In genomic region chr10:79958140-79958816, GRCm38 (mm10) we compare ENCODE assay signal across 8 mouse cellular contexts. TPM values are rescaled to one million over a fixed set of nuclear protein-coding genes. Genes with fewer than 3 reads are reported as not detected.
DNase-seq lines count a peak whose midpoint lies in the region; ATAC-seq and TF ChIP-seq lines count a peak whose summit lies in the region.

No protein-coding gene starts in this region.

- TF ChIP-seq CTCF in MEL (IDR thresholded peaks at IDR 0.05 in 2 of 3, conservative IDR thresholded peaks at IDR 0.05 in 1 of 3; ENCODE audit: control insufficient read depth in 1 of 3, insufficient read depth in 1 of 3, low read depth in 2 of 3, low read length in 3 of 3, poor library complexity in 1 of 3, severe bottlenecking in 1 of 3), result peak; percentile 89 to 96 (median 95)
- peak; percentile 99 for TF ChIP-seq CTCF in lung, postnatal 0 days (IDR thresholded peaks at IDR 0.05)

- H3K9me3 ChIP-seq in MEL (replicated peaks; ENCODE audit: insufficient read depth, low read length), result no peaks in the 10 kb centered on the region
- no peaks in the 10 kb centered on the region for H3K9me3 ChIP-seq in forebrain, embryonic 12.5 days
- H3K9me3 ChIP-seq in lung, postnatal 0 days (ENCODE audit: low read length), result no peaks in the 10 kb centered on the region

- peaks cover 0 to 12% of the 10 kb centered on the region in 2 experiments; a peak in 3 of 4 replicates for H3K4me1 ChIP-seq in MEL (ENCODE audit: control insufficient read depth in 1 of 2, insufficient read depth in 2 of 2, low read length in 2 of 2)
- no peaks in the 10 kb centered on the region for H3K4me1 ChIP-seq in brown adipose tissue, adult 24 weeks (ENCODE audit: control insufficient read depth, insufficient read depth, insufficient read length, low read length)
- H3K4me1 ChIP-seq in forebrain, embryonic 12.5 days, result peaks cover 16% of the 10 kb centered on the region
- peaks cover 8% of the 10 kb centered on the region; the same call in 1 of the 2 replicates for H3K4me1 ChIP-seq in lung, postnatal 0 days (ENCODE audit: insufficient read depth, low read depth, low read length)

- intact Hi-C loops in heart, postnatal 14 days (cut with DNase I), result loop anchor here (1.0 kb wide), 1 partner anchor 33 kb away; no protein-coding TSS in a partner anchor

- peak; percentile 79 for DNase-seq in MEL (ENCODE audit: low read depth, low spot score)
- DNase-seq in heart, postnatal 14 days, result peak; percentile 84 to 89
- peak; percentile 56 to 71 for DNase-seq in layer of hippocampus, adult 8-10 months (ENCODE audit: low spot score in 2 of 2)
- DNase-seq in lung, postnatal 0 days (ENCODE audit: low spot score), result peak; percentile 87
- DNase-seq in retina, embryonic 14.5 days (ENCODE audit: low spot score), result peak; percentile 86
- DNase-seq in urinary bladder, postnatal 14 days (ENCODE audit: low spot score), result peak; percentile 86

- 0 out of 2 replicates have a peak overlapping the region, but pooled peaks have one; percentile 30 for H3K9ac ChIP-seq in MEL (ENCODE audit: control insufficient read depth, low read depth, low read length, poor library complexity, severe bottlenecking)
- H3K9ac ChIP-seq in forebrain, embryonic 12.5 days, result no peak overlapping the region
- H3K9ac ChIP-seq in lung, postnatal 0 days (replicated peaks; ENCODE audit: low read depth), result no peak overlapping the region

- WGBS in forebrain, embryonic 12.5 days, result 17% methylated on average over 21 of the region's 21 CpGs
- 12% methylated on average over 21 of the region's 21 CpGs for WGBS in lung, postnatal 0 days

- no peak for TF ChIP-seq EP300 in MEL (IDR thresholded peaks at IDR 0.05; ENCODE audit: low read depth in 1 of 2, low read length in 2 of 2)
- TF ChIP-seq EP300 in lung, postnatal 0 days (IDR thresholded peaks at IDR 0.05), result no peak

- no peak for TF ChIP-seq POLR2A in MEL (IDR thresholded peaks at IDR 0.05; ENCODE audit: control insufficient read depth in 1 of 2, insufficient read depth in 1 of 2, low read depth in 1 of 2, low read length in 2 of 2, poor library complexity in 1 of 2)

- H3K4me3 ChIP-seq in MEL (ENCODE audit: control insufficient read depth in 1 of 2, insufficient read depth in 1 of 2, low read depth in 2 of 2, low read length in 2 of 2), result peak overlapping the region in 1 of 2 experiments; percentile 26; a peak in 1 of 4 replicates
- H3K4me3 ChIP-seq in brown adipose tissue, adult 24 weeks (ENCODE audit: insufficient read depth, low read depth, low read length), result peak overlapping the region; percentile 21; the same call in 1 of the 2 replicates
- no peak overlapping the region for H3K4me3 ChIP-seq in forebrain, embryonic 12.5 days (replicated peaks)
- no peak overlapping the region for H3K4me3 ChIP-seq in lung, postnatal 0 days (ENCODE audit: low read depth, low read length)

- no peaks in the 10 kb centered on the region for H3K27me3 ChIP-seq in MEL (ENCODE audit: control insufficient read depth in 1 of 2, insufficient read depth in 2 of 2, low read length in 2 of 2)
- H3K27me3 ChIP-seq in forebrain, embryonic 12.5 days, result peaks cover 5% of the 10 kb centered on the region; the same call in 1 of the 2 replicates
- no peaks in the 10 kb centered on the region for H3K27me3 ChIP-seq in lung, postnatal 0 days (replicated peaks; ENCODE audit: insufficient read depth, low read length)

- TF ChIP-seq RAD21 in MEL (IDR thresholded peaks at IDR 0.05; ENCODE audit: low read depth, low read length), result peak; percentile 90

- H3K27ac ChIP-seq in MEL (ENCODE audit: control insufficient read depth, low read depth, low read length), result no peak overlapping the region
- no peak overlapping the region for H3K27ac ChIP-seq in brown adipose tissue, adult 24 weeks (replicated peaks; ENCODE audit: low read depth, low read length)
- peak overlapping the region; percentile 20; the same call in 1 of the 2 replicates for H3K27ac ChIP-seq in forebrain, embryonic 12.5 days
- H3K27ac ChIP-seq in lung, postnatal 0 days (ENCODE audit: low read length), result no peak overlapping the region

- peak overlapping the region; percentile 27; the same call in 1 of the 2 replicates for H3K4me2 ChIP-seq in forebrain, embryonic 12.5 days
- peak overlapping the region; percentile 15; the same call in 1 of the 2 replicates for H3K4me2 ChIP-seq in lung, postnatal 0 days (replicated peaks; ENCODE audit: low read depth, low read length)

- no peak for ATAC-seq in forebrain, embryonic 12.5 days (ENCODE audit: low FRiP score)
- ATAC-seq in lung, postnatal 0 days, result peak; percentile 14

- H3K36me3 ChIP-seq in MEL (ENCODE audit: control insufficient read depth in 1 of 2, insufficient read depth in 2 of 2, low read length in 2 of 2), result peaks cover 2 to 8% of the 10 kb centered on the region in 2 experiments; a peak in 1 of 4 replicates
- H3K36me3 ChIP-seq in forebrain, embryonic 12.5 days (replicated peaks), result peaks cover 19% of the 10 kb centered on the region
- H3K36me3 ChIP-seq in lung, postnatal 0 days (ENCODE audit: insufficient read depth, low read length), result no peaks in the 10 kb centered on the region

- peaks cover 11% of the 10 kb centered on the region for H3K79me2 ChIP-seq in MEL (ENCODE audit: control insufficient read depth, insufficient read depth, low read length, poor library complexity)

TF ChIP-seq in MEL, 35 proteins besides CTCF, POLR2A, EP300 and RAD21 (continues in another document):
- TF ChIP-seq NRF1 (IDR thresholded peaks at IDR 0.05; ENCODE audit: insufficient read depth, low read depth, low read length, poor library complexity, severe bottlenecking) (no peak), POLR2AphosphoS5 (IDR thresholded peaks at IDR 0.05; ENCODE audit: borderline replicate concordance, low read depth, low read length) (no peak), TCF12 (IDR thresholded peaks at IDR 0.05; ENCODE audit: low read depth, low read length) (no peak), CHD1 (IDR thresholded peaks at IDR 0.05; ENCODE audit: low read depth, low read length) (no peak), SIN3A (IDR thresholded peaks at IDR 0.05; ENCODE audit: low read length) (peak; percentile 43; the same call in 1 of the 2 replicates), MXI1 (IDR thresholded peaks at IDR 0.05; ENCODE audit: low read depth, low read length) (no peak; the same call in 1 of the 2 replicates), ZMIZ1 (IDR thresholded peaks at IDR 0.05; ENCODE audit: low read depth, low read length) (no peak)

RNA-seq across cellular contexts. Expression of gene Wdr18, which starts 1.7 kb away (rescaled TPM):
- 94.5 and 107 TPM in 2 replicates for total RNA-seq in MEL (2012; rRNA removed)
- 10 to 100 TPM in 1 of 2 experiments, not detected in 1; 89.5 TPM for polyA plus RNA-seq in MEL (2012; ENCODE audit: insufficient read depth in 1 of 2, insufficient read length in 2 of 2, low read depth in 1 of 2, low replicate concordance in 2 of 2, missing spikeins in 1 of 2)
- polyA plus RNA-seq in brown adipose tissue, adult 24 weeks (2012; ENCODE audit: insufficient read depth, insufficient read length, missing spikeins), result 25.6 and 44.7 TPM in 2 replicates
- polyA plus RNA-seq in forebrain, embryonic 12.5 days (2016; fragmentation: Nextera tagmentation; extraction: Ambion mirVana), result 94.4 and 96.0 TPM in 2 replicates
- total RNA-seq in heart, postnatal 14 days (2021), result 10 to 100 TPM; 21.7 to 24.0 TPM
- 10 to 100 TPM; 42.9 to 50.8 (median 48.6) TPM for total RNA-seq in layer of hippocampus, adult 8-10 months (2022)
- polyA plus RNA-seq in lung, postnatal 0 days (2015; fragmentation: Nextera tagmentation; extraction: Ambion mirVana), result 32.8 and 44.2 TPM in 2 replicates

RNA-seq across cellular contexts. Expression of gene Grin3b, which starts 12.2 kb away (rescaled TPM):
- total RNA-seq in MEL (2012; rRNA removed), result 0.16 and 0.42 TPM in 2 replicates
- 1 to 10 TPM in 1 of 2 experiments, not detected in 1; 1.1 TPM for polyA plus RNA-seq in MEL (2012; ENCODE audit: insufficient read depth in 1 of 2, insufficient read length in 2 of 2, low read depth in 1 of 2, low replicate concordance in 2 of 2, missing spikeins in 1 of 2)
- not detected in 2 replicates for polyA plus RNA-seq in brown adipose tissue, adult 24 weeks (2012; ENCODE audit: insufficient read depth, insufficient read length, missing spikeins)
- polyA plus RNA-seq in forebrain, embryonic 12.5 days (2016; fragmentation: Nextera tagmentation; extraction: Ambion mirVana), result 0.46 TPM in 2 replicates
- under 1 TPM; 0.10 to 0.19 TPM for total RNA-seq in heart, postnatal 14 days (2021)
- total RNA-seq in layer of hippocampus, adult 8-10 months (2022), result under 1 TPM in 2 of 4 experiments, not detected in 2; 0.19 to 0.20 TPM
- polyA plus RNA-seq in lung, postnatal 0 days (2015; fragmentation: Nextera tagmentation; extraction: Ambion mirVana), result 0.24 and 0.32 TPM in 2 replicates

RNA-seq across cellular contexts. Expression of gene Tmem259, which starts 25.9 kb away (rescaled TPM):
- 58.2 and 62.0 TPM in 2 replicates for total RNA-seq in MEL (2012; rRNA removed)
- polyA plus RNA-seq in MEL (2012; ENCODE audit: insufficient read depth in 1 of 2, insufficient read length in 2 of 2, low read depth in 1 of 2, low replicate concordance in 2 of 2, missing spikeins in 1 of 2), result 100 to 1,000 TPM in 1 of 2 experiments, not detected in 1; 150 TPM
- 69.8 and 75.4 TPM in 2 replicates for polyA plus RNA-seq in brown adipose tissue, adult 24 weeks (2012; ENCODE audit: insufficient read depth, insufficient read length, missing spikeins)
- 14.7 and 19.2 TPM in 2 replicates for polyA plus RNA-seq in forebrain, embryonic 12.5 days (2016; fragmentation: Nextera tagmentation; extraction: Ambion mirVana)
- 100 to 1,000 TPM; 124 to 125 TPM for total RNA-seq in heart, postnatal 14 days (2021)
- 100 to 1,000 TPM; 111 to 119 (median 116) TPM for total RNA-seq in layer of hippocampus, adult 8-10 months (2022)
- polyA plus RNA-seq in lung, postnatal 0 days (2015; fragmentation: Nextera tagmentation; extraction: Ambion mirVana), result 26.7 and 27.6 TPM in 2 replicates

RNA-seq across cellular contexts. Expression of gene Cnn2, which starts 30.1 kb away (rescaled TPM):
- total RNA-seq in MEL (2012; rRNA removed), result 8.7 and 9.1 TPM in 2 replicates
- polyA plus RNA-seq in MEL (2012; ENCODE audit: insufficient read depth in 1 of 2, insufficient read length in 2 of 2, low read depth in 1 of 2, low replicate concordance in 2 of 2, missing spikeins in 1 of 2), result 10 to 100 TPM in 1 of 2 experiments, not detected in 1; 25.3 TPM
- polyA plus RNA-seq in brown adipose tissue, adult 24 weeks (2012; ENCODE audit: insufficient read depth, insufficient read length, missing spikeins), result 6.4 and 10.3 TPM in 2 replicates
- 85.5 and 115 TPM in 2 replicates for polyA plus RNA-seq in forebrain, embryonic 12.5 days (2016; fragmentation: Nextera tagmentation; extraction: Ambion mirVana)
- 10 to 100 TPM; 36.2 to 45.9 TPM for total RNA-seq in heart, postnatal 14 days (2021)
- total RNA-seq in layer of hippocampus, adult 8-10 months (2022), result 1 to 10 TPM; 5.3 to 9.8 (median 6.6) TPM
- polyA plus RNA-seq in lung, postnatal 0 days (2015; fragmentation: Nextera tagmentation; extraction: Ambion mirVana), result 483 and 567 TPM in 2 replicates

RNA-seq across cellular contexts. Expression of gene Arid3a, which starts 31.4 kb away (rescaled TPM):
- 11.8 and 12.5 TPM in 2 replicates for total RNA-seq in MEL (2012; rRNA removed)
- 10 to 100 TPM in 1 of 2 experiments, not detected in 1; 17.2 TPM for polyA plus RNA-seq in MEL (2012; ENCODE audit: insufficient read depth in 1 of 2, insufficient read length in 2 of 2, low read depth in 1 of 2, low replicate concordance in 2 of 2, missing spikeins in 1 of 2)
- polyA plus RNA-seq in brown adipose tissue, adult 24 weeks (2012; ENCODE audit: insufficient read depth, insufficient read length, missing spikeins), result 1.3 and 2.9 TPM in 2 replicates
- polyA plus RNA-seq in forebrain, embryonic 12.5 days (2016; fragmentation: Nextera tagmentation; extraction: Ambion mirVana), result 4.5 and 4.7 TPM in 2 replicates
- 1 to 10 TPM; 2.2 to 2.6 TPM for total RNA-seq in heart, postnatal 14 days (2021)
- total RNA-seq in layer of hippocampus, adult 8-10 months (2022), result 10 to 100 TPM in 1 of 4 experiments, 1 to 10 TPM in 3; 6.6 to 11.8 (median 7.5) TPM
- 4.8 and 7.1 TPM in 2 replicates for polyA plus RNA-seq in lung, postnatal 0 days (2015; fragmentation: Nextera tagmentation; extraction: Ambion mirVana)
